Mouse (Mus musculus) adrenal gland, postnatal 14 days (tissue): ENCODE measurements around the gene Pla2g16. TPM values are rescaled to one million over a fixed set of nuclear protein-coding genes. Genes with fewer than 3 reads are reported as not detected.

Experiments used
- DNase-seq: peaks from one replicate; pipeline ENCODE4 v3.0.0; 2021; ENCODE audit warnings: mixed read lengths
- total RNA-seq: library from RNA; stranded (reverse); gene quantifications from 2 replicates; pipeline ENCODE4 v1.2.3, GENCODE M21; 2021

Gene Pla2g16
- total RNA-seq, 1 experiment from 2014 or later, result 79.7 TPM

DNA sequence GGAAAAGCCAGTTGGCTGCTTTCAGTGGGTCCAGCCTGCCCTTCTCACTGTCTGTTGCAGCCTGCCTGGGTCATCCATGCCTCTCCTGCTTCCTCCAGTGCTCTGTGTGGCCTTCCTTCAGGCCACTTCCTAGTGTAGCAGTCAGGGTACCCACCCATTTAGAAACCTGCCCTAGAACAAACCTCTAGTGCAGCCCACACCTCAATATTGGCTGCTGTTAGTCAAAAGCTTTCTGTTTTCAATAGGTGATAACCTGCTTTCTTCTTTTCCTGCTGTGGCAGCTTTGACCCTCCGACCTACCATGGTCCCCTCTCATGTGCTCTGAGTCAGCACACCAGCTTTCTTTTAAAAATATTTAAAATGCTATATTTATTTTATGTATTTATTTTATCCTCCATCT, 7.2 kb downstream of the Pla2g16 start:
- DNase-seq, result no peak

DNA sequence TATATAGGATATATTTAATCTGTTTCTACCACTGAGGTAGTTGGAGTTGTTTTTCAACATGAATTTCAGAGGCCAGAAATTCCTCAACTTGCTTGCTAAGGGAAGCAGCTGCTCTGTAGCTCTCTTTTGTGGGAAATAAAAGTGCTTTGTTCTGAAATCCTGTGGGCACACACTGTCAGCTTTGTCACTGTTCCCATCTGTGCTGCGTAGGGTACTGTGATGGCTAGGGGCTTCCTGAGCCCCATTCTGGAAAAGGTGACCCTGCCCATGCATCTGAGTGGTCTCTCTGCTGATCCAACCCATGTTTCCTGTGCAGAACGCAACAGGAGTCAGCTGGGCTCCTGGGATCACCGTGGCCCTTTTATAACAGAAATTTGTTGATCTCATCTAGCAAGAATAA, 9.6 kb downstream of the Pla2g16 start:
- DNase-seq, result no peak

GRCm38 (mm10) chr19:7568364-7568763, 11.1 kb downstream of the Pla2g16 start:
- DNase-seq, result no peak

- no peak for DNase-seq
These were observed 12.4 kb downstream of the Pla2g16 start for GRCm38 (mm10) chr19:7569650-7570049.

GRCm38 (mm10) chr19:7576180-7576579, 18.9 kb downstream of the Pla2g16 start:
- no peak for DNase-seq

- no peak for DNase-seq
These were observed 20.5 kb downstream of the Pla2g16 start for GRCm38 (mm10) chr19:7577710-7578109.

DNA sequence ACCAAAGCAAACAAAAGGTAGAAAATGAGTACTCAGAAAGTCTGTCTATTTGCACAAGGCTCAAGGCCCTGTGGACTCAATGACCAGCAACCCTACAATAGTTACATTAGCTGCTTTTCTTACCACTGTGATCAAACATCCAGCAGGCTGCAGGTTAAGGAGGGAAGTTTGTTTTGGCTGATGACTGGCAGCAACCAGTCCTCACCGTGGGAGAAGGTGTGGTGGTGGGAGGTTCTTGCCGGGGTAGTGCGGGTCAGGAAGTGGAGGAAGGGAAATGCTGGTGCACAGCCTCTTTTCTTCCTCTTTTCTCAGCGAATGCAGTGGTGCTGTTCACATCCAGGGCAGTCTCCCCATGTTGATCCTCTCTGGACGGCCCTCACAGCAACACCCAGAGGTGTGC, 23.8 kb downstream of the Pla2g16 start:
- no peak for DNase-seq

DNA sequence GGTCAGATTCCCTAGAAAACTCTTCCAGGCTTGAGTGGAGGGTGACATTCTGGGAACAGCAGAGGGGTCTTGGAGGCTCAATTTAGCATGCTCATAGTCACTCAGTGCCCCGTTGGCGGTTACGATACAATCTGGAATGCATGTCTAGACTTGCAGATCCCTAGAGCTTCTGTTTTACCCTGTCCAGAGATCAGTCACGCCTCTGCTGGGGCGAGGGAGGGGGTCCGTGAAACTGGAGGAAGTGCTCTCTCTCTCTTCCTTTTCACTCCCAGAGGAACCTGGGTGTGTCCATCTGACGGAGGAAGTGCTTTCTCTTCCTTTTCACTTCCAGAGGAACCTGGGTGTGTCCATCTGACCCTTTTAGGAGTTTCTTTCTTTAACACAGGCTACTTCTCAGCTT, 25.8 kb downstream of the Pla2g16 start:
- DNase-seq, result no peak

GRCm38 (mm10) chr19:7583599-7583998, 26.3 kb downstream of the Pla2g16 start:
- no peak for DNase-seq

- peak; percentile 65 for DNase-seq
These were observed 28.0 kb downstream of the Pla2g16 start for GRCm38 (mm10) chr19:7585279-7585678.

DNA sequence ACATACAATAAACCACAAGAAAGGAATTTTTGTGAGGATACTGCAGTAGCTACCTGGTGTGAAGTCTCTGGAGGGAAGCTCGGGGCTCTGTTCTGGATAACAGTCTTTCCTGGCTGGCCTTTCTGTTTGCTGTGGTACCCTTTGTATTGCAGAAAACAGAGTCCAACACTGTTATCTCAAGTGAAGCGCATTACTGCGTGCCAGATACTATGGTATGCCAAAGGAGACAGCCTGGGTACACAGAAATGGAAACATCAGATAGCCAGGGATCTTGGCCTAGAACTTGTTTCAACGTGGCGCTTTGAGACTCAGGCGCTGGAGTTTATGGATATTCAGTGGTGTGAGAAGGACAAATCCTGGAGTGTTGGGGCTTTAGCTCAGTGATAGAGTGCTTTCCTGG, 28.5 kb downstream of the Pla2g16 start:
- no peak for DNase-seq

GRCm38 (mm10) chr19:7590795-7591194, 33.5 kb downstream of the Pla2g16 start:
- no peak for DNase-seq

DNA sequence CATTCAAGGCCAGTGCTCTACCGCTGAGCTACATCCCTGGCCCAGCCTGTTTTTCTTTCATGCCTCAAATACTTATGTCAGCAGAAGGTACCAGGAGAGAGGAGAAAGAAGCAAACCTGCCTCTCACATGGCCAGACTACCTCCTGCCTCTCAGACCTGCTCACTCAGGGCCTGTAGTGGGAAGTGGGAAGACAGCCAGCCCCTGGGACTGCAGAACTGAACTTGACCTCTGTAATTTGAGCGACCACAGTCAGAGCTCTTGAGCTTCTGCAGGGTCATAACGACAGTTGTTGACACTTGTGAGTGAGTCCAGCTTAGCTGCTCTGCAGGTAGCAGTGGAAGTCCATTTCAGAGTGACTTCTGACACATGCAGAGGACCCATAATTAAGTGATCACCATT, 34.8 kb downstream of the Pla2g16 start:
- peak; percentile 38 for DNase-seq

DNA sequence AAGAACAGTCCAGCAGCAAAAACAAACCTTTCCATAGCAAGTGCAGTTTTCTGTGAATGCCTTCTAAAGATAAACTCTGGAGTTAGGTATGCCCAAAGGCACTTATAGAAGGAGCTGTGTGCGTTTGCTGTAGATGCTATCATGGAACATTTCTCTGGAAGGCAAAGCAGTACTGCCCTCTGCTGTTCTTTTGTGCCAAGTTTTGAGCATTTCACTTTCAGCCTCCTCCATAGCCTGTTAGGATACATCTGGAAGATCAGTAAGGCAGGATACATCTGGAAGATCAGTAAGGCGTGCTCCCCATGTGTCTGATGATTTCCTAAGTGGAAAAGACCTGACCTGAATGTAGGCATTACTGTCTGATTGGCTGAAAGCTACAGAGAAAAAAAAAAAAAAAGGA, 38.3 kb downstream of the Pla2g16 start:
- DNase-seq, result peak; percentile 48

DNA sequence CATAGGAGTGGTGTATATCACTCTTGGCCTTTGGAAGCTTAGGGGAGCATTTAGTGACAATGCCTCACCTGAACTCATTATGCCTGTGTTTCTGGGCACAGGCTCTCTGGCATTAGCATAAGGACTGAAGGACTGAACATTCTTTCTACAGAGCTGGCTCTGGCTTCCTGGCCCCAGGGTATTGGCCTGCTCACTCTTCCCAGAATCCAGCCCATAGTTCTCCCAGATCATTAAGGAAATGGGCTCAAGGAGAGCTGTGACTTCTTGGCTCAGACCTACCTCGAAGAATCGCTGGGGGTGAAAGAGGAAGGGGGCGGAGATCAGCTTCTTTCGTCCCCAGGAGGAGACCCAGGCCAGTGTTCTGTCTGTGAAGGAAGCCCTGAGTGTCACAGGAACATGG, 41.2 kb downstream of the Pla2g16 start:
- DNase-seq, result no peak

DNA sequence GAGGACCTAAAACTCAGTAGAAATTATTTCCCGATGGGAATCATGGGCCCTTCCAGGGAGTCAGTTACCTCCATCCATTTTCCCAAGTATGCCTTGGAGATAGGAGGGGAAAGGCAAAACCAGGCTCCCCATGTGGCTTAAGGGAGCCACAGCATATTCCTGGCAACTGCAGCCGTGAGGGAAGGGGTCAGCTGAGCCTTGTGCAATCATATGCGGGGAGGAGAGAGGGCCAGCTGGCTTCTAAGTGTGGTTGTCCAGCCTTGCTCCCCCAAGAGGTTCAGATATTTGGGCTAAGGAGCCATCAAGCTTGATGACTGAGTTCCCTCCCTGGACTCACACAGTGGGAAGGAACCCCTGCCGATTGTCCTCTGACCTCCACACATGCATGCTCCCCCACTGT, 44.3 kb downstream of the Pla2g16 start:
- DNase-seq, result peak; percentile 57

- DNase-seq, result no peak
These were observed 46.8 kb downstream of the Pla2g16 start for GRCm38 (mm10) chr19:7604107-7604506.

GRCm38 (mm10) chr19:7605013-7605412, 47.8 kb downstream of the Pla2g16 start:
- no peak for DNase-seq

GRCm38 (mm10) chr19:7605930-7606783, 48.9 kb downstream of the Pla2g16 start:
- DNase-seq, result peak; percentile 50

GRCm38 (mm10) chr19:7606801-7607689, 49.8 kb downstream of the Pla2g16 start, which contains the start of gene Lgals12:
TSS of gene Lgals12 (minus strand) at chr19:7607193.
- peak; percentile 62 for DNase-seq

DNA sequence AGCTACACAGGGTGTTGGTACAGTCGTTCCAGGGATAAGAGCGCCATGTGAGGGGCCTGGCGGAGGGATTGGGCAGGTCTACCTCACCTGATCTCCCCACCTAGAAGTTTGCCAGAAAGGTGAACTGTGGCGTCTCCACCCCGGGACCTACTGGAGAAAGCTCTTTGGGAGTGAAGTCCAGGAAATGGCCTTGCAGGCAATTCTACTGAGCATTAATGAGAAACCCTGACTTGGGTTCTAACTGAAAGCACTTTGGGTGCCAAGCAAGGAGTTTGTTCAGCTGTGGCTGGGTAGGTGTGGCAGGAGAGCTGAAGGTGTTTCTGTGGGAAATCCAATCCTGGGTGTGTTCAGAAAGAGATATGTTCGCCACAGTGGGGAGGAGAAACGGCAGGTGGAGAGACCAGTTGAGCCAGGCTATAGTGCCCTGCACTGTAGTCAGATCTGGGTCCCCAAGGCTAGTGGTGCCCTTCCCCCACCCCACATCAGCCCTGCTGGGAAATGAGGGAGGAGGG, 50.5 kb downstream of the Pla2g16 start:
- no peak for DNase-seq

DNA sequence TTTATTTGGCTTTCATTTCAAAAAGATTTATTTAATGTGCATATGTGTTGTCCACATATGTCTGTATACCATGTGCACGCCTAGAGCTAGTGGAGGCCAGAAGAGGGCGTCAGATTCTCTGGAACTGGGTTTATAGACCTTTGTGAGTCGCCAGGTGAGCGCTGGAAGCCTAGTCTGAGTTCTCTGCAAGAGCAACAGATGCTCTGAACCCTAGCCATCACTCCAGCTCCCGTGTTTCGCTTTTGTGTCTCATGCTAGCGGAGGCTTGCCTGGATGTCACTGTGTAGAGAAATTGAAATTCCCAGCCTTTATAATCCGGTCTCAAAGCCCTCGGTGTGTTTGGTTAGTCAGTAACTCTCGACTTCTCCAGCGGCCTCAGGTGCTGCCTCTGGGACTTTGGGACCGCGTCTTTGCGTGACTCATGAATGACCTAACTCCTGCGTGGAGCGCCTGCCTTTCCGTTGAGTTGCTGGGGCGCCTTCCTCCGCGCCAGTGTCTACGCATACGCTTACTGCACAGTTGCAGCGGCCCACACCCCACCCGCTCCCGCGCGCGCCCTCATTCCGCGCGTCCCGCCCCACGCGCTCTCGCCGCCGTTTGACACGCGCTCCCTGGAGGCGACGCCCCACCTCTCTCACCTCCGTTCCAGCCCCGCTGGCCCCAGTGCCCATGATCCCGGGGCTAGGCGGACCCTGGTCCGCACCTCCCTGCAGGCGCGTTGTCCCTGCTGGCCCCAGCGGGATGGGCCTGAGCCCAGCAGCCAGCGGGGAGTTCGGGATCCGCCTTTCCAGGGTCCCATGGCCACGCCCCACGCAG, 54.9 kb downstream of the Pla2g16 start, which contains the start of gene Hrasls5:
Gene Hrasls5 (plus strand): TSS at position 600 of the 816 bp plus-strand sequence.
- peak; percentile 53 for DNase-seq
